Mouse (Mus musculus): ENCODE results near the gene Pla2g3. TPM values are rescaled to one million over a fixed set of nuclear protein-coding genes. Genes with fewer than 3 reads are reported as not detected.

Pla2g3 gene
- total and polyA plus RNA-seq, 3 experiments, result not detected

GRCm38 (mm10) chr11:3451701-3452163 lies 36.4 kb upstream of the Pla2g3 start:
- H3K4me2 ChIP-seq (ENCODE audit: insufficient read depth, low read depth, poor library complexity, severe bottlenecking), result peak overlapping the region; percentile 99
- H3K36me3 ChIP-seq (replicated peaks in 1 of 2; ENCODE audit: control insufficient read depth in 1 of 2, insufficient read depth in 1 of 2, low read length in 1 of 2), result peaks cover 6 to 34% of the 10 kb centered on the region in 2 experiments
- peaks cover 3 to 29% of the 10 kb centered on the region in 2 experiments for H3K4me1 ChIP-seq (ENCODE audit: control insufficient read depth in 1 of 2, insufficient read depth in 2 of 2)
- peak; percentile 29 for DNase-seq (ENCODE audit: extremely low read depth)
- peak overlapping the region; percentile 66 to 87 (median 76) for H3K4me3 ChIP-seq (replicated peaks in 1 of 3; ENCODE audit: low read depth in 2 of 3, low read length in 2 of 3, poor library complexity in 1 of 3)
- H3K9me3 ChIP-seq (replicated peaks; ENCODE audit: low read length), result no peaks in the 10 kb centered on the region
- dilution Hi-C loops (cut with MboI; ENCODE audit: extremely low pct_ligation_motif_present, extremely low pct_unique_long_range_greater_than_20kb, low sequenced_read_pairs) (no loop called here), in situ Hi-C loops (cut with MboI; ENCODE audit: low pct_ligation_motif_present, low pct_unique_long_range_greater_than_20kb, low sequenced_read_pairs) (no loop called here)
- peaks cover 39% of the 10 kb centered on the region for H3K79me2 ChIP-seq (replicated peaks; ENCODE audit: control insufficient read depth, extremely low read depth, insufficient read depth, poor library complexity, severe bottlenecking)
- H3K27me3 ChIP-seq (replicated peaks), result no peaks in the 10 kb centered on the region
- H3K9ac ChIP-seq (ENCODE audit: insufficient read depth, low read depth), result peak overlapping the region; percentile 88
- peak overlapping the region; percentile 42 for H3K27ac ChIP-seq (ENCODE audit: insufficient read depth, low read depth)
- no peak for TF ChIP-seq IRF4 (IDR thresholded peaks at IDR 0.05; ENCODE audit: low read depth, low read length)
- TF ChIP-seq HCFC1 (IDR thresholded peaks at IDR 0.05; ENCODE audit: low read depth, low read length), result no peak
- TF ChIP-seq TCF12 (IDR thresholded peaks at IDR 0.05; ENCODE audit: low read depth, low read length), result no peak
- TF ChIP-seq SIN3A (IDR thresholded peaks at IDR 0.05; ENCODE audit: low read length), result peak; percentile 30
- no peak for TF ChIP-seq E2F4 (IDR thresholded peaks at IDR 0.05; ENCODE audit: insufficient replicate concordance, low read depth, low read length)
- TF ChIP-seq ETS1 (conservative IDR thresholded peaks at IDR 0.05; ENCODE audit: low read depth, low read length), result 0 out of 2 replicates have a peak, but pooled peaks have one; percentile 6
- TF ChIP-seq JUND (conservative IDR thresholded peaks at IDR 0.05; ENCODE audit: low read depth, low read length), result no peak
- TF ChIP-seq ZC3H11A (IDR thresholded peaks at IDR 0.05; ENCODE audit: low read depth, low read length), result no peak
- TF ChIP-seq MXI1 (IDR thresholded peaks at IDR 0.05; ENCODE audit: low read depth, low read length), result 0 out of 2 replicates have a peak, but pooled peaks have one; percentile 57
- TF ChIP-seq ZNF384 (IDR thresholded peaks at IDR 0.05; ENCODE audit: low read depth, low read length), result no peak
- no peak for TF ChIP-seq JUN (IDR thresholded peaks at IDR 0.05; ENCODE audit: insufficient read depth, low read depth, low read length)
- TF ChIP-seq MAFK (IDR thresholded peaks at IDR 0.05; ENCODE audit: insufficient replicate concordance, low read length), result no peak
- no peak for TF ChIP-seq UBTF (IDR thresholded peaks at IDR 0.05; ENCODE audit: low read depth, low read length)
- no peak for TF ChIP-seq USF1 (IDR thresholded peaks at IDR 0.05; ENCODE audit: low read depth, low read length)

GRCm38 (mm10) chr11:3452167-3452639 lies 35.9 kb upstream of the Pla2g3 start, which contains the start of gene Rnf185:
Gene Rnf185 (minus strand): TSS chr11:3452363.
- in situ Hi-C loops (cut with MboI; ENCODE audit: low pct_ligation_motif_present, low pct_unique_long_range_greater_than_20kb, low sequenced_read_pairs), result no loop called here
- Histone ChIP-seq H3K4me3 (replicated peaks in 1 of 3; ENCODE audit: low read depth in 2 of 3, low read length in 2 of 3, poor library complexity in 1 of 3) (peak within 1 kb of the TSS; percentile 66 to 88 (median 87)), H3K9me3 (replicated peaks; ENCODE audit: low read length) (no peaks in the 10 kb centered on the region), H3K36me3 (replicated peaks in 1 of 2; ENCODE audit: control insufficient read depth in 1 of 2, insufficient read depth in 1 of 2, low read length in 1 of 2) (peaks cover 6 to 37% of the 10 kb centered on the region in 2 experiments), H3K27ac (ENCODE audit: insufficient read depth, low read depth) (peak within 1 kb of the TSS; percentile 42), H3K9ac (ENCODE audit: insufficient read depth, low read depth) (peak within 1 kb of the TSS; percentile 88), H3K4me1 (ENCODE audit: control insufficient read depth in 1 of 2, insufficient read depth in 2 of 2) (peaks cover 3 to 29% of the 10 kb centered on the region in 2 experiments), H3K4me2 (ENCODE audit: insufficient read depth, low read depth, poor library complexity, severe bottlenecking) (peak within 1 kb of the TSS; percentile 99), H3K27me3 (replicated peaks) (no peaks in the 10 kb centered on the region), H3K79me2 (replicated peaks; ENCODE audit: control insufficient read depth, extremely low read depth, insufficient read depth, poor library complexity, severe bottlenecking) (peaks cover 36% of the 10 kb centered on the region)
- DNase-seq (ENCODE audit: extremely low read depth), result peak; percentile 98
- dilution Hi-C loops (cut with MboI; ENCODE audit: extremely low pct_ligation_motif_present, extremely low pct_unique_long_range_greater_than_20kb, low sequenced_read_pairs), result no loop called here
- TF ChIP-seq KAT2A (IDR thresholded peaks at IDR 0.05; ENCODE audit: insufficient replicate concordance, low read length), result peak; percentile 86; the same call in 1 of the 2 replicates
- peak; percentile 84 for TF ChIP-seq MAX (IDR thresholded peaks at IDR 0.05; ENCODE audit: low read length)
- TF ChIP-seq HCFC1 (IDR thresholded peaks at IDR 0.05; ENCODE audit: low read depth, low read length), result peak; percentile 93
- peak; percentile 95 for TF ChIP-seq SIN3A (IDR thresholded peaks at IDR 0.05; ENCODE audit: low read length)
- no peak for TF ChIP-seq JUND (conservative IDR thresholded peaks at IDR 0.05; ENCODE audit: low read depth, low read length)
- no peak for TF ChIP-seq JUN (IDR thresholded peaks at IDR 0.05; ENCODE audit: insufficient read depth, low read depth, low read length)
- TF ChIP-seq POLR2A (IDR thresholded peaks at IDR 0.05; ENCODE audit: low read depth, low read length), result peak; percentile 97
- no peak for TF ChIP-seq PAX5 (IDR thresholded peaks at IDR 0.05; ENCODE audit: low read length)
- no peak; the same call in none of the 2 replicates for TF ChIP-seq ETS1 (conservative IDR thresholded peaks at IDR 0.05; ENCODE audit: low read depth, low read length)
- TF ChIP-seq CTCF (conservative IDR thresholded peaks at IDR 0.05 in 1 of 2, IDR thresholded peaks at IDR 0.05 in 1 of 2; ENCODE audit: low read depth in 2 of 2, low read length in 2 of 2), result no peak
- no peak for TF ChIP-seq E2F4 (IDR thresholded peaks at IDR 0.05; ENCODE audit: insufficient replicate concordance, low read depth, low read length)
- peak; percentile 66; the same call in 1 of the 2 replicates for TF ChIP-seq POLR2AphosphoS2 (IDR thresholded peaks at IDR 0.05; ENCODE audit: low read depth, low read length)
- 0 out of 2 replicates have a peak, but pooled peaks have one; percentile 44 for TF ChIP-seq RCOR1 (conservative IDR thresholded peaks at IDR 0.05; ENCODE audit: low read depth, low read length)
- peak; percentile 79 for TF ChIP-seq IRF4 (IDR thresholded peaks at IDR 0.05; ENCODE audit: low read depth, low read length)
- TF ChIP-seq BHLHE40 (IDR thresholded peaks at IDR 0.05; ENCODE audit: low read depth, low read length), result peak; percentile 93
- TF ChIP-seq TCF12 (IDR thresholded peaks at IDR 0.05; ENCODE audit: low read depth, low read length), result peak; percentile 90
- TF ChIP-seq NELFE (IDR thresholded peaks at IDR 0.05; ENCODE audit: low read depth, low read length), result peak; percentile 95
- peak; percentile 97 for TF ChIP-seq USF1 (IDR thresholded peaks at IDR 0.05; ENCODE audit: low read depth, low read length)
- peak; percentile 95 for TF ChIP-seq ELF1 (IDR thresholded peaks at IDR 0.05; ENCODE audit: low read depth, low read length)
- no peak for TF ChIP-seq EP300 (IDR thresholded peaks at IDR 0.05; ENCODE audit: low read length)
- no peak for TF ChIP-seq MAFK (IDR thresholded peaks at IDR 0.05; ENCODE audit: insufficient replicate concordance, low read length)
- no peak for TF ChIP-seq ZC3H11A (IDR thresholded peaks at IDR 0.05; ENCODE audit: low read depth, low read length)
- TF ChIP-seq MAZ (IDR thresholded peaks at IDR 0.05; ENCODE audit: low read depth, low read length), result peak; percentile 93; the same call in 1 of the 2 replicates
- no peak for TF ChIP-seq CHD2 (IDR thresholded peaks at IDR 0.05; ENCODE audit: low read length)
- peak; percentile 87; the same call in 1 of the 2 replicates for TF ChIP-seq ZMIZ1 (IDR thresholded peaks at IDR 0.05; ENCODE audit: low read depth, low read length)
- TF ChIP-seq MXI1 (IDR thresholded peaks at IDR 0.05; ENCODE audit: low read depth, low read length), result peak; percentile 79; the same call in 1 of the 2 replicates
- TF ChIP-seq CHD1 (IDR thresholded peaks at IDR 0.05; ENCODE audit: low read depth, low read length), result peak; percentile 87; the same call in 1 of the 2 replicates
